Mouse (Mus musculus) brain, embryonic 14.5 days (tissue): ENCODE results near the gene Shisal2a.

ENCODE experiments used
- CTCF ChIP-seq: fragments of 200-500 bp; IDR thresholded peaks from 2 replicates; pipeline ENCODE4 v1.5.1; 2012; ENCODE audit warnings: inconsistent platforms, mild to moderate bottlenecking, moderate library complexity, borderline replicate concordance; ENCODE audit not compliant: insufficient read depth, insufficient read length; ENCODE audit errors: extremely low read depth
- POLR2A ChIP-seq: fragments of 200-500 bp; IDR thresholded peaks from 2 replicates; pipeline ENCODE4 v1.6.1; 2012; ENCODE audit warnings: mild to moderate bottlenecking, inconsistent platforms, borderline replicate concordance; ENCODE audit not compliant: poor library complexity, insufficient read depth, insufficient read length, severe bottlenecking; ENCODE audit errors: extremely low read depth

DNA sequence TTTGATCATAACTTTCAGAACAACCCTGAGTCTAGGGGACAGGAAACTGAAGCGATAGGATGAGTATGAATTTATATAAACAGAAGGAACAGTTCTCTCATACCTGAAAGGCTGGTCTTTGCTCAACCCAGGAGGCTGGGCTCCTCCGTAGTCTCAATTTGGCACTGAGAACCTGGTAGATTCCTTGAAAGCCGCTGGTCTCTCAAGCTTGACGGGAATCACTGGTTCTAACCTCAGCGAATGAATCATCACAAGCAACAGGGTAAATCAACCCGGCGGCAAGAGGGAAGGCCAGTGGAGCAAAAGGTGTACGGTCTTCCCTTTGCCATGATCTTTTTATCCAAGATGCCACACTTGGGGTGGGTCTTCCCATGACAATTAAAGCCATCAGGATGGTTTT lies 25.7 kb downstream of the Shisal2a start:
- TF ChIP-seq CTCF = no peak
- no peak for TF ChIP-seq POLR2A
